ENCODE assay signal across 8 mouse cellular contexts in genomic region chr9:101034448-101035098, GRCm38 (mm10). TPM values are rescaled to one million over a fixed set of nuclear protein-coding genes. Genes with fewer than 3 reads are reported as not detected.
A peak's percentile ranks its signal among the peaks of the same experiment; 100 is the strongest.
DNase-seq lines count a peak whose midpoint lies in the region; ATAC-seq lines count a peak whose summit lies in the region.

Gene Pccb, minus strand, starts transcription at chr9:101034898.

- H3K4me3 ChIP-seq in hindbrain, embryonic 12.5 days = peak within 1 kb of the TSS; percentile 57

- H3K9me3 ChIP-seq in hindbrain, embryonic 12.5 days (replicated peaks) = no peaks in the 10 kb centered on the region

- H3K27ac ChIP-seq in hindbrain, embryonic 12.5 days = peak within 1 kb of the TSS; percentile 96

- WGBS in hindbrain, embryonic 12.5 days = under 1% methylated on average over 61 of the region's 61 CpGs

- peak within 1 kb of the TSS; percentile 73 for H3K9ac ChIP-seq in hindbrain, embryonic 12.5 days

- H3K36me3 ChIP-seq in hindbrain, embryonic 12.5 days = no peaks in the 10 kb centered on the region; the same call in 1 of the 2 replicates

- H3K4me1 ChIP-seq in hindbrain, embryonic 12.5 days = peaks cover 12% of the 10 kb centered on the region

- DNase-seq in Muller cell, postnatal 12 days (ENCODE audit: inconsistent ontology term) = peak; percentile 97
- peak; percentile 97 for DNase-seq in cerebellum, adult 9-11 months
- peak; percentile 92 to 96 for DNase-seq in frontal cortex, postnatal 10 days (ENCODE audit: low spot score in 2 of 2)
- peak; percentile 97 for DNase-seq in layer of hippocampus, postnatal 14 days (ENCODE audit: low spot score in 2 of 2)
- peak; percentile 98 for DNase-seq in lung, postnatal 14 days
- DNase-seq in retina, adult 2 months (ENCODE audit: low read depth, low spot score) = peak; percentile 95
- peak; percentile 95 to 96 for DNase-seq in thymus, postnatal 36 days

- ATAC-seq in hindbrain, embryonic 12.5 days (ENCODE audit: low FRiP score) = peak; percentile 99

- H3K4me2 ChIP-seq in hindbrain, embryonic 12.5 days (replicated peaks) = peak within 1 kb of the TSS; percentile 57

- H3K27me3 ChIP-seq in hindbrain, embryonic 12.5 days = no peaks in the 10 kb centered on the region

RNA-seq across cellular contexts. Expression of gene Pccb, which starts in this region (rescaled TPM):
- 19.2 and 21.5 TPM in 2 replicates for polyA plus RNA-seq in hindbrain, embryonic 12.5 days (2016; fragmentation: Nextera tagmentation; extraction: Ambion mirVana)
- 10 to 100 TPM; 49.8 to 52.4 TPM for total RNA-seq in layer of hippocampus, postnatal 14 days (2021)

Comparison
In these comparisons a context has a peak if more than half of its experiments do, and no peak if none do; other contexts are left out.
1. Peak in every context shown above with its lines: DNase-seq, ATAC-seq, H3K4me3 ChIP-seq and H3K27ac ChIP-seq.